Mouse (Mus musculus) embryonic facial prominence, embryonic 14.5 days (tissue): ENCODE data around the gene Slc39a11. TPM values are rescaled to one million over a fixed set of nuclear protein-coding genes. Genes with fewer than 3 reads are reported as not detected.
A peak's percentile ranks its signal among the peaks of the same experiment; 100 is the strongest.

Experiments
- ATAC-seq: fragments of 200-750 bp; cut with Nextera tagmentation; 2 replicates; pipeline ENCODE4 v1.8.0; 2017; ENCODE audit warnings: low read depth, moderate number of reproducible peaks, moderate TSS enrichment
- DNase-seq: peaks from one replicate; pipeline ENCODE4 v3.0.0-alpha.2; 2015; ENCODE audit warnings: low spot score
- H3K27ac ChIP-seq: fragments of 300-500 bp; sonication (generic); replicated peaks from 2 replicates; pipeline ENCODE4 v1.5.1; 2014; ENCODE audit warnings: low read depth, mild to moderate bottlenecking, low read length, moderate library complexity
- H3K27me3 ChIP-seq: fragments of 300-500 bp; sonication (generic); replicated peaks from 2 replicates; pipeline ENCODE4 v1.6.1; 2014; ENCODE audit warnings: low read length; ENCODE audit not compliant: control insufficient read depth, insufficient read depth
- H3K36me3 ChIP-seq: fragments of 300-500 bp; sonication (generic); 2 replicates; pipeline ENCODE4 v1.6.1; 2014; ENCODE audit warnings: low read length, mixed read lengths; ENCODE audit not compliant: control insufficient read depth, insufficient read depth
- H3K4me1 ChIP-seq: fragments of 300-500 bp; sonication (generic); 2 replicates; pipeline ENCODE4 v1.6.1; 2014; ENCODE audit warnings: antibody characterized with exemption, low read length; ENCODE audit not compliant: control insufficient read depth, insufficient read depth
- H3K4me2 ChIP-seq: fragments of 300-500 bp; sonication (generic); 2 replicates; pipeline ENCODE4 v1.6.1; 2014; ENCODE audit warnings: low read depth, mild to moderate bottlenecking, low read length, moderate library complexity, mixed read lengths
- H3K4me3 ChIP-seq: fragments of 300-500 bp; sonication (generic); 2 replicates; pipeline ENCODE4 v1.5.1; 2014; ENCODE audit warnings: low read depth, mild to moderate bottlenecking, low read length
- H3K9ac ChIP-seq: fragments of 300-500 bp; sonication (generic); 2 replicates; pipeline ENCODE4 v1.6.1; 2014; ENCODE audit warnings: low read depth, mild to moderate bottlenecking, low read length, moderate library complexity, mixed read lengths
- H3K9me3 ChIP-seq: fragments of 300-500 bp; sonication (generic); 2 replicates; pipeline ENCODE4 v1.6.1; 2016; ENCODE audit warnings: low read length; ENCODE audit not compliant: control insufficient read depth
- WGBS: fragments of 180-500 bp; shearing (Covaris S2); extraction: QIAGEN DNeasy Blood & Tissue Kit; methylation state at CpG from one replicate; pipeline ENCODE4 v1.1.7; 2014; 5-methylcytosine and 5-hydroxymethylcytosine counted together
- polyA plus RNA-seq: library from polyadenylated mRNA; unstranded; fragments of >200 nt; fragmentation: Nextera tagmentation; extraction: Ambion mirVana; gene quantifications from 2 replicates; pipeline ENCODE4 v1.2.1, GENCODE M21; 2014

Slc39a11 gene
- polyA plus RNA-seq, 1 experiment from 2014 or later, result 23.6 TPM

GRCm38 (mm10) chr11:113621001-113621400 is 28.9 kb downstream of the Slc39a11 start:
- no peak for DNase-seq
- peaks cover 48% of the 10 kb centered on the region for H3K27me3 ChIP-seq
- ATAC-seq, result no peak
- no peaks in the 10 kb centered on the region for H3K36me3 ChIP-seq
- no peaks in the 10 kb centered on the region for H3K9me3 ChIP-seq
- WGBS, result 54% methylated on average over 2 of the region's 2 CpGs
- H3K27ac ChIP-seq, result no peak overlapping the region
- peaks cover 19% of the 10 kb centered on the region for H3K4me1 ChIP-seq
- no peak overlapping the region for H3K4me3 ChIP-seq
- H3K9ac ChIP-seq, result no peak overlapping the region
- H3K4me2 ChIP-seq, result no peak overlapping the region

- Histone ChIP-seq H3K9ac (peak overlapping the region; percentile 51), H3K4me3 (peak overlapping the region; percentile 48), H3K4me2 (peak overlapping the region; percentile 97), H3K9me3 (no peaks in the 10 kb centered on the region), H3K27me3 (peaks cover 48% of the 10 kb centered on the region), H3K27ac (no peak overlapping the region), H3K36me3 (no peaks in the 10 kb centered on the region), H3K4me1 (peaks cover 19% of the 10 kb centered on the region)
- 3% methylated on average over 31 of the region's 31 CpGs for WGBS
- DNase-seq (no peak), ATAC-seq (no peak)
Observed at GRCm38 (mm10) chr11:113619420-113620080, 30.3 kb downstream of the Slc39a11 start.

- Histone ChIP-seq H3K4me3 (peak within 1 kb of the TSS; percentile 48), H3K4me2 (peak within 1 kb of the TSS; percentile 97), H3K4me1 (peaks cover 19% of the 10 kb centered on the region), H3K27me3 (peaks cover 48% of the 10 kb centered on the region), H3K9me3 (no peaks in the 10 kb centered on the region), H3K9ac (peak within 1 kb of the TSS; percentile 51), H3K27ac (no peak within 1 kb of the TSS), H3K36me3 (no peaks in the 10 kb centered on the region)
- ATAC-seq (peak; percentile 77), DNase-seq (peak; percentile 72)
- under 1% methylated on average over 48 of the region's 54 CpGs for WGBS
Observed at GRCm38 (mm10) chr11:113618672-113619419, 31.0 kb downstream of the Slc39a11 start, which contains the start of gene Sstr2. Gene Sstr2 (plus strand): TSS chr11:113619342.

- Histone ChIP-seq H3K27ac (no peak overlapping the region), H3K4me1 (peaks cover 19% of the 10 kb centered on the region), H3K27me3 (peaks cover 48% of the 10 kb centered on the region), H3K9ac (no peak overlapping the region), H3K4me3 (peak overlapping the region; percentile 48), H3K9me3 (no peaks in the 10 kb centered on the region), H3K36me3 (no peaks in the 10 kb centered on the region), H3K4me2 (peak overlapping the region; percentile 97)
- 20% methylated on average over 4 of the region's 4 CpGs for WGBS
- DNase-seq, result no peak
- no peak for ATAC-seq
Observed at GRCm38 (mm10) chr11:113618303-113618671, 31.6 kb downstream of the Slc39a11 start.

- Histone ChIP-seq H3K27ac (no peak overlapping the region), H3K36me3 (no peaks in the 10 kb centered on the region), H3K27me3 (peaks cover 48% of the 10 kb centered on the region), H3K4me2 (no peak overlapping the region), H3K9me3 (no peaks in the 10 kb centered on the region), H3K4me3 (no peak overlapping the region), H3K4me1 (peaks cover 20% of the 10 kb centered on the region), H3K9ac (no peak overlapping the region)
- ATAC-seq (no peak), DNase-seq (peak; percentile 63)
- 34% methylated on average over 14 of the region's 14 CpGs for WGBS
Observed at GRCm38 (mm10) chr11:113617132-113617911, 32.6 kb downstream of the Slc39a11 start.

- H3K9ac ChIP-seq, result no peak overlapping the region
- no peaks in the 10 kb centered on the region for H3K9me3 ChIP-seq
- H3K4me3 ChIP-seq, result no peak overlapping the region
- H3K27me3 ChIP-seq, result peaks cover 23% of the 10 kb centered on the region
- 69% methylated on average over 6 of the region's 6 CpGs for WGBS
- peaks cover 29% of the 10 kb centered on the region for H3K4me1 ChIP-seq
- H3K4me2 ChIP-seq, result no peak overlapping the region
- DNase-seq, result no peak
- H3K27ac ChIP-seq, result no peak overlapping the region
- no peaks in the 10 kb centered on the region for H3K36me3 ChIP-seq
- no peak for ATAC-seq
Observed at GRCm38 (mm10) chr11:113614476-113614875, 35.4 kb downstream of the Slc39a11 start.

GRCm38 (mm10) chr11:113611664-113612611 is 37.9 kb downstream of the Slc39a11 start:
- Histone ChIP-seq H3K27ac (0 out of 2 replicates have a peak overlapping the region, but pooled peaks have one; percentile 39), H3K4me3 (no peak overlapping the region), H3K9ac (peak overlapping the region; percentile 23; the same call in 1 of the 2 replicates), H3K4me2 (peak overlapping the region; percentile 23), H3K27me3 (no peaks in the 10 kb centered on the region), H3K4me1 (peaks cover 13% of the 10 kb centered on the region), H3K36me3 (no peaks in the 10 kb centered on the region), H3K9me3 (no peaks in the 10 kb centered on the region)
- DNase-seq (peak; percentile 60), ATAC-seq (peak; percentile 70)
- WGBS, result 17% methylated on average over 19 of the region's 24 CpGs
